Mouse (Mus musculus) kidney, postnatal 25 days (tissue): ENCODE results near the gene Atic.

ENCODE experiments used
- DNase-seq, 2 experiments: peaks; one replicate each; pipeline ENCODE4 v3.0.0; 2021; ENCODE audit warnings: mixed read lengths in 2 of 2

Gene Atic

DNA sequence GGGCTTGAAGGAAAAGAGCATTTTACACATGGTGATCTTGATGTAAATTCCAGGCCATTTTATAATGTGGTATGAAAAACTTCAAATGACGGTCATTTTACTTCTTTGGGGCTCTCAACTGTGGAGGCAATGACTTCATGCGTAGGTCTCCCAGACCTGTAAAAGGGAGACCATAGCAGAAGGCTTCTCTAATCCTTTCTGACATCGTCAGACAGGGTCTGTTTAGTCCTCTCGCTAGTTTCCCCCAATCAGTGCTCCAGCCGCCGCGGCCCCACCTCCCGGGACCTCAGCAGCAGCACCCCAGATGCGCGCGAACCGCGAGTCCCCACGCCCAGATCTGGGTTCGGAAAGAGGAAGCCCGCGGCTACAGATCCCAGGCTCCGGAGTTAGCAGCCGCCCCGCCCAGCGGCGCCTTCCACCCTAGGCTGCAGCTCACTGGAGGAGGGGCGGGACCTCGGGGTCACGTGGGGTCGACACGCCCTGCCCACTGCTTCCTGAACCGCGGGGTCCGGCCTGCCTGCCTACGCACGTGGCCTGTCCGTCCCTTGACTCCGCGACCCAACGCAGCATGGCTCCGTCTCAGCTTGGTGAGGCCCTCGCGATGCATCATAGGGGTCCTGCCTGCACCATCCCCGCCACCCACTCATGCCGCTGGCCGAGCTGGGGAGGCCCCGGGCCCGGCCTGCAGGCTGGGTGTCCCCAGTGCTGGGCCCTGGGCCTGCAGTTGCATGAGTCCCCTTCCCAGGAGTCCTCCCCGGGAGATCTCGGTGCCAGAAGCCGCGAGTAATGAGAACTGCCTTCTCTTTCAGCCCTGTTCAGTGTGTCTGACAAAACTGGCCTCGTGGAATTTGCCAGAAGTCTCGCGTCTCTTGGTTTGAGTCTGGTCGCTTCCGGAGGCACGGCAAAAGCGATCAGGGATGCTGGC lies at the start of gene Atic:
Atic (plus strand) TSS at position 463 of the 925 bp plus-strand sequence.
- peak; percentile 93 to 96 for DNase-seq

DNA sequence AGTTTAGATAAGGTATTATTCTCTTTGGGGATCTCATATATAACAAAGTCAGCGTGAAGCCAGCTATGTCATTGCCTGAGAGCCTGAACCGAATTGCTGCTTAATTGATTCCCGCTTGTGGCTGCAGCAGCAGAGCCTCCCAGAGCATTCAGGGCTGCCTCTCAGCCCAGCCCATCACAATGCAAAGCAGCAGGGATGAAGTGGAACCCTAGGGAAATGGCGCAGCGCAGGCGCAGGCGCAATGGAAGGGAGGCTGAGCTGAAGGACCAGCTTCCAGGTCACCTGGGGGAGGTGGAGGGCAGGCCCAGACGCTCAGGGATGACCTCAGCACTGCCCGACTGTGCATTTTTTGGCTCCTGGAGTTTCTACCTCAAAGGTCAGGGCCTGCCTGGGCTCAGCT lies 49.7 kb upstream of the Atic start:
- DNase-seq: no peak

DNA sequence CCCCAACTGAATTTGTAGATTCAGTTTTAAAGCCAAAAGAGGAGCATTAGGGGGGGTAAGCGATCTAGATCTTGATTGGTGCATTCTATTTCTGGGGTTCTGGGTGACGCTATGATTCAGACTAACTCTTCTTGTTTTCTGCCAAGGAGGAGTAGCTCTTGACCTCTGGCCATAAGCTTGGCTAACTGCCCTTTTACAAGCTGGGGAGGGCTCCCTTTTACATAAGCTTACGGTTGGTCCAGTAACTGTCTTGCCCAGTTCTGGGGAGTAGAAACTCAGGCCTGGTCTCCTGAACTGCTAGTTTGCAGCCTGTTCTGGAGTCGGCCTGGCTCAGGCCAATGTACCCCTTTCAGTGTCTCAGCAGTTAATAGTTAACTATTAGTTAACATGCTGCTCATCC lies 41.9 kb upstream of the Atic start:
- DNase-seq: peak; percentile 3 to 39

DNA sequence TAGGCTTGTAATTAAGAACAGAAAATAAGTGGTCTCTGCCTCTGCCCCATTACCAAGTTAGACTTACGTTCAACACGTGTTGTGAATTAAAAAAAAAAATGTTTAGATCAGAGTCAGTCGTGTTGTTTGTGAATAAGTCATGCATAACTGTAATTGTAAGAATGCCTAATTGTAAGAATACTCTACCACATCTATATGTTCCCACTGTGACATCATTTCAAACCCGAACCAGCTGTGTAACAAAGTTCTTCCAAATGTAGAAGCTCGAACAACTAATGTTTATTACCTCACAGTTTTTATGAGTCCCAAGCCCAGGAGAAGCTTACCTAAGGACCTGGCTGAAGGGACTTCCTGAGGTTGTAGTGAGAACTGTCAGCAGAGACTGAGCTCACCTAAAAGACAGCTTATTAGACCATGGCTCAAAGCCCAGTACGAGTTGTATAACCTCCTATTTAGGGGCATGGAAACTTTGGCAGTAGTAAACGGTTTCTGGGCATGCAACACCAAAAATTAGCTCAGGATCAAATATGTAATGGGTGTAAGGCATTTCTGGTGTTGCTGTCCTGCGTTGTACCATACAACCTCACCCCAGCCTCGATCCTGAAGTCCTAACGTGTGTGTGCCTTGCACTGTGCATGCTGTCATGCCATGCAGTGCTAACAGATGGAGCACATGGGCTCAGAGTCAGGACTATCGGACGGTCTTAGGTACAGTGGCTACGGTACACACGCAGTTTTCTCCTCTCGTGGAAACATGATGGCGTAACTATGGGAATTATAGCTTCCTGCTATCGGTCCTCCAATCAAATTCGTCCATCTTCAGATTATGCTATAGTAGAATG lies 27.9 kb upstream of the Atic start:
- DNase-seq: no peak

DNA sequence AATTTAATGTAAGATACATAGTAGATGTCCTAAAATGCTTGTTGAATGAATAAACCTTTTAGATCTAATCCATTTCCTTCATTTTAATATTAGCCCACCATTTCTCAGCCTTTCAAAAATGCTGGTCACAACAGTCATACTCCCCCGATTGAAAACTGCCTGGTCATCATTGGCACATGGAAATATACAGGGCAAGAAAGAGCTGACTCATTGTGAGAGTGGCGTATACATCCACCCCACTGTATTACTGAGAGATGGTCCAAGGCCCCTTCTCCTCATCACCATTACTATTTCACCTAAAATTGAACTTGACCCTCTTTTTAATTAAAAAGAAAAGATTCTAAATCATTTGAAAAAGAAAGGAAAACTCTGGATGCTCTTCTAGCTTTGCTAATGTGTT lies 26.2 kb upstream of the Atic start:
- no peak for DNase-seq

GRCm38 (mm10) chr1:71531653-71532052 lies 25.3 kb upstream of the Atic start:
- peak; percentile 70 to 82 for DNase-seq

- no peak for DNase-seq
These were observed 17.3 kb upstream of the Atic start for GRCm38 (mm10) chr1:71539641-71540040.

DNA sequence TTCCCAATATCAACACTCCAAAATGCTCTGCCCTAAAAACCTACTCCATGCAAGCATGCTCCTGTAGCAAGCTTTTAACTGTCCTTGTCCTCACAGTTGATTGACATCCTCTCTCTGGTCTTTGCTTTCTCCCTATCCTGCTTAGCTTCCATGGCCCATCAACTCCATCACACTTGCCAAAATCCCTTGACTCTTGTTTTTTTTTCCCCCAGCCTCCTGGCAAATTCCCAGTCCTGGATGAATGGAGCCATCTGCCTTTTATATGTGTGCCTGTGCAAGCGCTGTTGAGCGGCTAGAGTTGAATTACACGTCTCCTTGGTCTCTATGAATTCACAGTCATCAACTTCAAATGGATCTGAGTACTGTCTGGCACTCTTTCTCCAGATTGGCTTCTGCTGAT lies 16.5 kb upstream of the Atic start:
- DNase-seq: no peak

GRCm38 (mm10) chr1:71550626-71551195 lies 6.2 kb upstream of the Atic start:
- peak in 1 of 2 experiments; percentile 36 for DNase-seq

GRCm38 (mm10) chr1:71560626-71561025 lies 3.7 kb downstream of the Atic start:
- DNase-seq: no peak

DNA sequence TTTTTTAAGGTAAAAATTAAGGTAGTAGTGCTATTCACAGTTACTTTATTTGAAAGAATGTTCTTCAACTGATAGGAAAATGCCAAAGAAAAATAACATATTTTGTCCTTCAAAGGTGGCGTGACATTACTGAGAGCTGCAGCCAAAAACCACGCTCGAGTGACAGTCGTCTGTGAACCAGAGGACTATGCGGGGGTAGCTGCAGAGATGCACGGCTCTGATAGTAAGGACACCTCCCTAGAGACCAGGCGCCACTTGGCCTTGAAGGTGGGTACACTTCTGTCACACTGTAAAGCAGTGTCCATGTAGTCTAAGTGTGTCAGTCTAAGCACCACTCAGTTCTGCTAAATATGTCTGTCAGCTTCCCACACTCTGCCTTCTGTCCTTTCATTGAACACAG lies 7.3 kb downstream of the Atic start:
- DNase-seq: no peak

GRCm38 (mm10) chr1:71567884-71568605 lies 11.1 kb downstream of the Atic start:
- no peak for DNase-seq

- DNase-seq: no peak
These were observed 13.2 kb downstream of the Atic start for GRCm38 (mm10) chr1:71570116-71570515.

DNA sequence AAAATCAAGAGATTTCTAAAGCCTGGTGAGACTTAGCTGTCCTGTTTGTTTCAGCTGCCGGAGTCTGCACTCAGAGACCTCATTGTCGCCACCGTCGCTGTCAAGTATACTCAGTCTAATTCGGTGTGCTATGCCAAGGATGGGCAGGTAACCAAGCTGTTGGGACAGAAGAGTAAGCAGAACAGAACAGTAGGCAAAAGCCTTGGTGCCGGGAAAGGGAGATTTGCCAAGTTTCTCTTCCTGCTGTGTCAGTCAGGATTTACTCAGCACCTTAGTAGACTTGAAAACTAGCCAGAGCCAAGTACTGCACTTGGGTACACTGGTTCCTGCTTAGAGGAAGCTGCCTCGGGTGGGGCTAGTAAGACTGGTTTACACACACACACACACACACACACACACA lies 19.0 kb downstream of the Atic start:
- no peak for DNase-seq

GRCm38 (mm10) chr1:71576837-71577236 lies 19.9 kb downstream of the Atic start:
- no peak for DNase-seq

DNA sequence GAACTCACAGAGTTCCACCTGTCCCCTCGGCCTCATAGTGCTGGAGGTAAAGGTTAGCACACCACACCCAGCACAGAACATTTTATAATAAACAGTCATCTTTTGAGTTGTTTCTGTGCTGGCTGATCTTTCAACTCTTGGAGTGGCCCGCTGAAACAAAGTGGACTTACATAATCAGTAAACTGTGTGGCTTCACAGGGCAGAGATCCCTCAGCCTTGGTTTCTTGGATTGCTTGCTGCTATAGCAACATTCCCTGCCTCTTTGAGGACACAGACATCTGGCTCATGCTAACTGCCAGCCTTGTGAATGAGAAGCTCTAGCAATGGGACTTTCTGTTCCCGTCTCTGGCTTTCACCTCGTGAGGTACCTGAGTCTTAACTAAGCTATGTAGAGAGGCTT lies 22.6 kb downstream of the Atic start:
- DNase-seq: peak; percentile 24 to 78

GRCm38 (mm10) chr1:71580408-71580807 lies 23.5 kb downstream of the Atic start:
- no peak for DNase-seq

DNA sequence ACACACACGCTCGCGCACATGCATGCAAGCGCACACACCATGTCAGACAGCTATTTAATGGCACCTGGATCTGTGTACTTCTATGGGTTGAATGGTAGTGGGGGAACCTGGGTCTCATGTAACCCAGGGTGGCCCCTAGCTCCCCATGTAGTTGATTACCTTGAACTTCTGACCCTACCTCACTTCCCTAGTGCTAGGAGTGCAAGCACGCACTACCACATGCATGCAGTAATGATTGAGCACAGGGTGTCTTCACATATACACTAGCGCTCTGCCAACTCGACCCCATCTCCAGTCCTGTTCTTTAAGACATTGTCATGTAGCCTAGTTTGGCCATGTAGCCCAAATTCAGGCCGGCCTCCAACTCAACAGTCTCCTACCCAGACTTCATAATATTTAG lies 26.4 kb downstream of the Atic start:
- no peak for DNase-seq

DNA sequence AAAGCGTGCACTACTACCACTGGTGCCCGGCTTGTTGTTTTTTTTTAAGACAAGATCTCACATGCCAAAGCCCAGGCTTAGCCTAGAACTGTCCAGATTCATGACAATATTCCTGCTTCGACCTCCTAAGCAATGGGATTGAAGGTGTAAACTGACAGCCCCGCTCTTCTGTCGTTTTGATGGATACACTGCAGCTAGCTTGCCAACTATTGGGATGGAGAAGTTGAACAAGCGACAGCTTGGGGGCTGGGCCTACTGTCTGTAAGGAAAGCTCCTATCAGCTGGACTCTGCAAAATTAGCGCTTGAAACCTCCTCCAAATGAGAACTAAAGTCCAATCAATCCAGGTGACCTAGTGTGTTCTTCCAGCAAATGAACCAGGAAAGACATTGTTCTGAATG lies 26.9 kb downstream of the Atic start:
- DNase-seq: no peak

DNA sequence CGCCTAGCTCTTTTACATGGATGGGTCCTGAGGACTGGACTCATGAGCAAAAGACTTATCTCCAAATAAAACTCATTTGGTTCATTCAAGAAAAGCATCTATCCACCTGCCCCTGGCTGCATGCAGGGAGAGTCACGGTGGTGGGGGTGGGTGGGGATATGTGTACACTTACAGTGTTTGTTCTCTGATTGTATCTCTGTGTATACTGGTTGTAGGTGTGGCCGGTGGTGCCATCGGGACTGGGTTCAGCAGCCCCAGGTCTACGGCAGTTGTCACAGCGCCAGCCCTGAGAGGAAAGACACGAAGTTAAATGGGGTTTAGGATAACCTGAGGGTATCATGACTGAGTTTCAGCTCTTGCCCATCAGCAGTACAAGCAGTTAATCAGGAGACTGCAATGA lies 29.7 kb downstream of the Atic start:
- no peak for DNase-seq

- DNase-seq: no peak
These were observed 33.1 kb downstream of the Atic start for GRCm38 (mm10) chr1:71590038-71590437.

- DNase-seq: no peak
These were observed 36.2 kb downstream of the Atic start for GRCm38 (mm10) chr1:71593184-71593583.

DNA sequence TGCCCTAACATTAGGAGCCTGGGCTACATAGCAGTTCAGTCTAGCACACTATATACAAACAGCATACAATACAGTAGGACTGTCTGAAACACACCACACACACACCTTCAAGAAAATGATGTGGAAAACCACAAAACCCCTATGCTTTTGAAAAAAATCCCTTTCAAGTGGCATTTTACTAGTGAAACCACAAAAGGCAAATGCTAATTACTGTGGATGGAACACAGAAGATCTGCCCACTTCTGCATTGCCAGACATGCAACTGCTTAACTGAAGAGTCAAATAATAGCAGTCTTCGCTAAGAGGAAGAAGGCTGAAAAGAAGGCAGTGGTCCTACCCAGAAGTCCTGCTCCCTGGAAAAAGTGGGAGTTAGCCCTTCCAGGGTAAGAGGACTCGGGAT lies 37.3 kb downstream of the Atic start:
- no peak for DNase-seq
